Mouse (Mus musculus): ENCODE results near the gene Rictor. TPM values are rescaled to one million over a fixed set of nuclear protein-coding genes. Genes with fewer than 3 reads are reported as not detected.
A peak's percentile ranks its signal among the peaks of the same experiment; 100 is the strongest.

Gene Rictor
- polyA plus RNA-seq (2014; fragmentation: Nextera tagmentation; extraction: Ambion mirVana) = 43.9 and 59.1 TPM in 2 replicates

- Histone ChIP-seq H3K4me3 (replicated peaks; ENCODE audit: low read depth, low read length) (peak within 1 kb of the TSS; percentile 90), H3K9ac (replicated peaks; ENCODE audit: low read length) (peak within 1 kb of the TSS; percentile 95), H3K27me3 (ENCODE audit: control insufficient read depth, insufficient read depth, low read length) (0 out of 2 replicates have a peak, but pooled peaks cover 6% of the 10 kb centered on the region), H3K36me3 (ENCODE audit: control insufficient read depth, insufficient read depth, low read length) (no peaks in the 10 kb centered on the region), H3K27ac (replicated peaks; ENCODE audit: low read depth, low read length) (peak within 1 kb of the TSS; percentile 95), H3K4me1 (ENCODE audit: control insufficient read depth, insufficient read depth, low read length) (peaks cover 15% of the 10 kb centered on the region), H3K4me2 (ENCODE audit: low read length) (peak within 1 kb of the TSS; percentile 93), H3K9me3 (ENCODE audit: control insufficient read depth, low read length) (no peaks in the 10 kb centered on the region)
- peak; percentile 95 for DNase-seq
- WGBS = 1% methylated on average over 78 of the region's 82 CpGs
- ATAC-seq (ENCODE audit: low FRiP score, low TSS enrichment) = peak; percentile 91
Measured at GRCm38 (mm10) chr15:6707936-6708525, at the start of gene Rictor. Gene Rictor, plus strand, starts transcription at chr15:6708379.

- Histone ChIP-seq H3K4me1 (ENCODE audit: control insufficient read depth, insufficient read depth, low read length) (no peaks in the 10 kb centered on the region), H3K9me3 (ENCODE audit: control insufficient read depth, low read length) (no peaks in the 10 kb centered on the region), H3K9ac (replicated peaks; ENCODE audit: low read length) (no peak overlapping the region), H3K27me3 (ENCODE audit: control insufficient read depth, insufficient read depth, low read length) (no peaks in the 10 kb centered on the region), H3K36me3 (ENCODE audit: control insufficient read depth, insufficient read depth, low read length) (no peaks in the 10 kb centered on the region), H3K4me3 (replicated peaks; ENCODE audit: low read depth, low read length) (no peak overlapping the region), H3K4me2 (ENCODE audit: low read length) (no peak overlapping the region), H3K27ac (replicated peaks; ENCODE audit: low read depth, low read length) (no peak overlapping the region)
- 40% methylated on average over 3 of the region's 3 CpGs for WGBS
- DNase-seq (peak; percentile 7), ATAC-seq (ENCODE audit: low FRiP score, low TSS enrichment) (no peak)
Measured at GRCm38 (mm10) chr15:6661951-6662350, 46.2 kb upstream of the Rictor start.

GRCm38 (mm10) chr15:6663991-6664390 is 44.2 kb upstream of the Rictor start:
- 70% methylated on average over 7 of the region's 7 CpGs for WGBS
- H3K27me3 ChIP-seq (ENCODE audit: control insufficient read depth, insufficient read depth, low read length) = no peaks in the 10 kb centered on the region
- H3K4me1 ChIP-seq (ENCODE audit: control insufficient read depth, insufficient read depth, low read length) = no peaks in the 10 kb centered on the region
- no peak overlapping the region for H3K4me2 ChIP-seq (ENCODE audit: low read length)
- no peak for ATAC-seq (ENCODE audit: low FRiP score, low TSS enrichment)
- no peaks in the 10 kb centered on the region for H3K9me3 ChIP-seq (ENCODE audit: control insufficient read depth, low read length)
- no peak for DNase-seq
- no peak overlapping the region for H3K27ac ChIP-seq (replicated peaks; ENCODE audit: low read depth, low read length)
- no peaks in the 10 kb centered on the region for H3K36me3 ChIP-seq (ENCODE audit: control insufficient read depth, insufficient read depth, low read length)
- H3K9ac ChIP-seq (replicated peaks; ENCODE audit: low read length) = no peak overlapping the region
- no peak overlapping the region for H3K4me3 ChIP-seq (replicated peaks; ENCODE audit: low read depth, low read length)

GRCm38 (mm10) chr15:6666072-6666471 is 42.1 kb upstream of the Rictor start:
- Histone ChIP-seq H3K9me3 (ENCODE audit: control insufficient read depth, low read length) (no peaks in the 10 kb centered on the region), H3K4me2 (ENCODE audit: low read length) (no peak overlapping the region), H3K4me3 (replicated peaks; ENCODE audit: low read depth, low read length) (no peak overlapping the region), H3K36me3 (ENCODE audit: control insufficient read depth, insufficient read depth, low read length) (no peaks in the 10 kb centered on the region), H3K27ac (replicated peaks; ENCODE audit: low read depth, low read length) (no peak overlapping the region), H3K9ac (replicated peaks; ENCODE audit: low read length) (no peak overlapping the region), H3K27me3 (ENCODE audit: control insufficient read depth, insufficient read depth, low read length) (no peaks in the 10 kb centered on the region), H3K4me1 (ENCODE audit: control insufficient read depth, insufficient read depth, low read length) (no peaks in the 10 kb centered on the region)
- DNase-seq (no peak), ATAC-seq (ENCODE audit: low FRiP score, low TSS enrichment) (no peak)
- 65% methylated on average over 5 of the region's 5 CpGs for WGBS

- Histone ChIP-seq H3K4me2 (ENCODE audit: low read length) (no peak overlapping the region), H3K9me3 (ENCODE audit: control insufficient read depth, low read length) (no peaks in the 10 kb centered on the region), H3K27me3 (ENCODE audit: control insufficient read depth, insufficient read depth, low read length) (no peaks in the 10 kb centered on the region), H3K4me3 (replicated peaks; ENCODE audit: low read depth, low read length) (no peak overlapping the region), H3K4me1 (ENCODE audit: control insufficient read depth, insufficient read depth, low read length) (no peaks in the 10 kb centered on the region), H3K36me3 (ENCODE audit: control insufficient read depth, insufficient read depth, low read length) (no peaks in the 10 kb centered on the region), H3K9ac (replicated peaks; ENCODE audit: low read length) (no peak overlapping the region), H3K27ac (replicated peaks; ENCODE audit: low read depth, low read length) (no peak overlapping the region)
- ATAC-seq (ENCODE audit: low FRiP score, low TSS enrichment) = no peak
- 48% methylated on average over 14 of the region's 14 CpGs for WGBS
- no peak for DNase-seq
Measured at GRCm38 (mm10) chr15:6668793-6669437, 39.3 kb upstream of the Rictor start.

- Histone ChIP-seq H3K4me2 (ENCODE audit: low read length) (no peak overlapping the region), H3K27me3 (ENCODE audit: control insufficient read depth, insufficient read depth, low read length) (no peaks in the 10 kb centered on the region), H3K9me3 (ENCODE audit: control insufficient read depth, low read length) (no peaks in the 10 kb centered on the region), H3K4me3 (replicated peaks; ENCODE audit: low read depth, low read length) (no peak overlapping the region), H3K4me1 (ENCODE audit: control insufficient read depth, insufficient read depth, low read length) (no peaks in the 10 kb centered on the region), H3K36me3 (ENCODE audit: control insufficient read depth, insufficient read depth, low read length) (no peaks in the 10 kb centered on the region), H3K9ac (replicated peaks; ENCODE audit: low read length) (no peak overlapping the region), H3K27ac (replicated peaks; ENCODE audit: low read depth, low read length) (no peak overlapping the region)
- DNase-seq = peak; percentile 46
- ATAC-seq (ENCODE audit: low FRiP score, low TSS enrichment) = peak; percentile 66; the same call in 1 of the 2 replicates
- 24% methylated on average over 2 of the region's 2 CpGs for WGBS
Measured at GRCm38 (mm10) chr15:6678479-6678878, 29.7 kb upstream of the Rictor start.

- WGBS = 78% methylated on average over 2 of the region's 2 CpGs
- Histone ChIP-seq H3K36me3 (ENCODE audit: control insufficient read depth, insufficient read depth, low read length) (no peaks in the 10 kb centered on the region), H3K4me2 (ENCODE audit: low read length) (no peak overlapping the region), H3K9me3 (ENCODE audit: control insufficient read depth, low read length) (no peaks in the 10 kb centered on the region), H3K9ac (replicated peaks; ENCODE audit: low read length) (no peak overlapping the region), H3K27me3 (ENCODE audit: control insufficient read depth, insufficient read depth, low read length) (0 out of 2 replicates have a peak, but pooled peaks cover 6% of the 10 kb centered on the region), H3K4me3 (replicated peaks; ENCODE audit: low read depth, low read length) (no peak overlapping the region), H3K4me1 (ENCODE audit: control insufficient read depth, insufficient read depth, low read length) (no peaks in the 10 kb centered on the region), H3K27ac (replicated peaks; ENCODE audit: low read depth, low read length) (no peak overlapping the region)
- DNase-seq (no peak), ATAC-seq (ENCODE audit: low FRiP score, low TSS enrichment) (no peak)
Measured at GRCm38 (mm10) chr15:6702164-6702563, 6.0 kb upstream of the Rictor start.

- DNase-seq = no peak
- H3K27me3 ChIP-seq (ENCODE audit: control insufficient read depth, insufficient read depth, low read length) = 0 out of 2 replicates have a peak, but pooled peaks cover 6% of the 10 kb centered on the region
- WGBS = 70% methylated on average over 7 of the region's 7 CpGs
- peaks cover 11% of the 10 kb centered on the region for H3K4me1 ChIP-seq (ENCODE audit: control insufficient read depth, insufficient read depth, low read length)
- no peaks in the 10 kb centered on the region for H3K36me3 ChIP-seq (ENCODE audit: control insufficient read depth, insufficient read depth, low read length)
- no peak overlapping the region for H3K4me3 ChIP-seq (replicated peaks; ENCODE audit: low read depth, low read length)
- no peak overlapping the region for H3K27ac ChIP-seq (replicated peaks; ENCODE audit: low read depth, low read length)
- no peak overlapping the region for H3K4me2 ChIP-seq (ENCODE audit: low read length)
- no peak overlapping the region for H3K9ac ChIP-seq (replicated peaks; ENCODE audit: low read length)
- no peaks in the 10 kb centered on the region for H3K9me3 ChIP-seq (ENCODE audit: control insufficient read depth, low read length)
- ATAC-seq (ENCODE audit: low FRiP score, low TSS enrichment) = no peak
Measured at GRCm38 (mm10) chr15:6705351-6705901, 2.8 kb upstream of the Rictor start.

Measured in midbrain, embryonic 14.5 days (tissue).